Mouse (Mus musculus) kidney, adult 2 months (tissue): Measurements from ENCODE around the gene Gm28897. TPM values are rescaled to one million over a fixed set of nuclear protein-coding genes. Genes with fewer than 3 reads are reported as not detected.
"Not testable (repeated sequence)": the region's sequence is repeated elsewhere in the genome, so short reads cannot be mapped to it uniquely, and the experiment has no call there.

Experiments used
- DNase-seq: peaks from one replicate; pipeline ENCODE4 v3.0.0; 2021
- H3K27ac ChIP-seq: fragments of 200-500 bp; 2 replicates; pipeline ENCODE4 v1.5.1; 2012; ENCODE audit warnings: low read depth, low read length, control low read depth, inconsistent platforms; ENCODE audit not compliant: insufficient read depth
- H3K27me3 ChIP-seq: fragments of 200-500 bp; replicated peaks from 2 replicates; pipeline ENCODE4 v1.6.1; 2012; ENCODE audit warnings: mild to moderate bottlenecking, moderate library complexity, low read length, inconsistent platforms; ENCODE audit not compliant: control insufficient read depth, insufficient read depth
- H3K36me3 ChIP-seq: fragments of 200-500 bp; 2 replicates; pipeline ENCODE4 v1.6.1; 2012; ENCODE audit warnings: mild to moderate bottlenecking, moderate library complexity, low read length, inconsistent platforms; ENCODE audit not compliant: control insufficient read depth, insufficient read depth
- H3K4me1 ChIP-seq: fragments of 200-500 bp; 2 replicates; pipeline ENCODE4 v1.6.1; 2011; ENCODE audit warnings: low read length; ENCODE audit not compliant: control insufficient read depth, insufficient read depth
- H3K4me3 ChIP-seq: fragments of 200-500 bp; 2 replicates; pipeline ENCODE4 v1.5.1; 2011; ENCODE audit warnings: mild to moderate bottlenecking, low read depth, low read length, control low read depth; ENCODE audit not compliant: insufficient read depth
- WGBS: fragments of 180-500 bp; shearing (Covaris S2); methylation state at CpG from one replicate; pipeline ENCODE4 v1.1.7; 2018; 5-methylcytosine and 5-hydroxymethylcytosine counted together
- polyA plus RNA-seq: library from polyadenylated mRNA; depleted of rRNA; stranded (reverse); fragments of >200 nt; gene quantifications from 2 replicates; pipeline ENCODE4 v1.2.3, GENCODE M21; 2012; rRNA removed

Gm28897 gene
- polyA plus RNA-seq, result not detected in 2 replicates

- not testable (repeated sequence) for H3K27me3 ChIP-seq, H3K4me3 ChIP-seq, H3K4me1 ChIP-seq, H3K27ac ChIP-seq, H3K36me3 ChIP-seq, DNase-seq
- WGBS, result no CpG with 5 or more reads among the region's 6 CpGs
These were observed at the start of gene Gm28897 for GRCm38 (mm10) chrY:80926695-80927094. Gm28897 (plus strand) TSS chrY:80926995.
